Mouse (Mus musculus) retina, postnatal 7 days (tissue): ENCODE results near the gene Odc1.

Source experiments
- DNase-seq: peaks from one replicate; pipeline ENCODE4 v3.0.0-alpha.2; 2012; ENCODE audit warnings: low read depth, low spot score

Odc1 gene

GRCm38 (mm10) chr12:17588436-17588835 is 43.8 kb downstream of the Odc1 start:
- no peak for DNase-seq

GRCm38 (mm10) chr12:17588906-17589612 is 44.5 kb downstream of the Odc1 start:
- DNase-seq = no peak

- no peak for DNase-seq
These were observed 46.7 kb downstream of the Odc1 start for GRCm38 (mm10) chr12:17591249-17591648.

- no peak for DNase-seq
These were observed 49.4 kb downstream of the Odc1 start for GRCm38 (mm10) chr12:17593956-17594355.

GRCm38 (mm10) chr12:17594701-17595100 is 50.1 kb downstream of the Odc1 start:
- DNase-seq = no peak

- no peak for DNase-seq
These were observed 50.6 kb downstream of the Odc1 start for GRCm38 (mm10) chr12:17595166-17595565.
